ENCODE assay signal across 8 mouse cellular contexts in genomic region chr14:11811142-11811761, GRCm38 (mm10).
DNase-seq lines count a peak whose midpoint lies in the region; ATAC-seq lines count a peak whose summit lies in the region.

No protein-coding gene starts in this region.

- ATAC-seq in granulocyte monocyte progenitor cell, adult 5-6 weeks (replicated peaks; ENCODE audit: poor library complexity, severe bottlenecking) = peak; percentile 22; the same call in 1 of the 2 replicates

- peak; percentile 19 for DNase-seq in gastrocnemius, postnatal 14 days
- DNase-seq in gastrocnemius, postnatal 4 days (ENCODE audit: low spot score in 2 of 2) = no peak
- DNase-seq in Muller cell, postnatal 12 days (ENCODE audit: inconsistent ontology term) = peak; percentile 29
- peak; percentile 10 to 57 for DNase-seq in left cerebral cortex, adult 8-10 months (ENCODE audit: low spot score in 2 of 2)
- no peak for DNase-seq in retina, embryonic 14.5 days (ENCODE audit: low spot score)
- no peak for DNase-seq in embryo, embryonic 9.5 days (ENCODE audit: extremely low spot score)
- DNase-seq in cerebellum, postnatal 4 days (ENCODE audit: low spot score in 2 of 2) = no peak

- intact Hi-C loops in gastrocnemius, postnatal 14 days (cut with DNase I; ENCODE audit: low total_unique reads) = no loop called here

Comparison
In these comparisons a context has a peak if more than half of its experiments do, and no peak if none do; other contexts are left out.
1. DNase-seq: peak in gastrocnemius, postnatal 14 days (single experiment), Muller cell, postnatal 12 days (single experiment) and left cerebral cortex, adult 8-10 months (2 of 2); none in gastrocnemius, postnatal 4 days (0 of 2), retina, embryonic 14.5 days (single experiment), embryo, embryonic 9.5 days (single experiment) and cerebellum, postnatal 4 days (0 of 2).